Mouse (Mus musculus) small intestine, adult 2 months (tissue): Measurements from ENCODE around the gene Rpl18a. TPM values are rescaled to one million over a fixed set of nuclear protein-coding genes. Genes with fewer than 3 reads are reported as not detected.
A peak's percentile ranks its signal among the peaks of the same experiment; 100 is the strongest.

Source experiments
- H3K27ac ChIP-seq: fragments of 200-500 bp; 2 replicates; pipeline ENCODE4 v1.5.1; 2012; ENCODE audit warnings: low read depth, low read length, control low read depth, inconsistent platforms; ENCODE audit not compliant: insufficient read depth
- H3K27me3 ChIP-seq: fragments of 200-500 bp; 2 replicates; pipeline ENCODE4 v1.6.1; 2012; ENCODE audit warnings: mild to moderate bottlenecking, moderate library complexity, low read length, inconsistent platforms; ENCODE audit not compliant: control insufficient read depth, insufficient read depth
- H3K36me3 ChIP-seq: fragments of 200-500 bp; 2 replicates; pipeline ENCODE4 v1.6.1; 2012; ENCODE audit warnings: mild to moderate bottlenecking, low read length, control low read depth, inconsistent platforms; ENCODE audit not compliant: control insufficient read depth, insufficient read depth
- H3K4me1 ChIP-seq: fragments of 200-500 bp; 2 replicates; pipeline ENCODE4 v1.6.1; 2012; ENCODE audit warnings: low read length, inconsistent platforms, mixed read lengths; ENCODE audit not compliant: control insufficient read depth, insufficient read depth, insufficient read length
- H3K4me3 ChIP-seq: fragments of 200-500 bp; 2 replicates; pipeline ENCODE4 v1.5.1; 2012; ENCODE audit warnings: low read depth, mild to moderate bottlenecking, control low read depth, inconsistent platforms, low read length, moderate library complexity
- CTCF ChIP-seq: fragments of 200-500 bp; IDR thresholded peaks from 2 replicates; pipeline ENCODE4 v1.5.1; 2012; ENCODE audit warnings: low read depth, mild to moderate bottlenecking, control low read depth, inconsistent platforms, low read length, moderate library complexity, mixed read lengths; ENCODE audit not compliant: insufficient replicate concordance, insufficient read length; ENCODE audit errors: extremely low read depth
- POLR2A ChIP-seq: fragments of 200-500 bp; IDR thresholded peaks from 2 replicates; pipeline ENCODE4 v1.6.1; 2012; ENCODE audit warnings: low read depth, mild to moderate bottlenecking, control low read depth, inconsistent platforms, low read length, moderate library complexity
- WGBS: fragments of 180-500 bp; shearing (Covaris S2); methylation state at CpG from one replicate; pipeline ENCODE4 v1.1.7; 2018; 5-methylcytosine and 5-hydroxymethylcytosine counted together
- polyA plus RNA-seq: library from polyadenylated mRNA; depleted of rRNA; stranded (reverse); fragments of >200 nt; gene quantifications from 2 replicates; pipeline ENCODE4 v1.2.3, GENCODE M21; 2012

Gene Rpl18a
- polyA plus RNA-seq, 1 experiment: 5,728 TPM

GRCm38 (mm10) chr8:70903582-70903981, 6.4 kb upstream of the Rpl18a start:
- H3K4me1 ChIP-seq: peaks cover 3% of the 10 kb centered on the region
- TF ChIP-seq CTCF (no peak), POLR2A (no peak)
- no peaks in the 10 kb centered on the region for H3K27me3 ChIP-seq
- H3K4me3 ChIP-seq: no peak overlapping the region
- no peak overlapping the region for H3K27ac ChIP-seq
- no peaks in the 10 kb centered on the region for H3K36me3 ChIP-seq

GRCm38 (mm10) chr8:70903112-70903511, 5.9 kb upstream of the Rpl18a start:
- H3K27ac ChIP-seq: no peak overlapping the region
- TF ChIP-seq POLR2A: no peak
- no peak for TF ChIP-seq CTCF
- no peaks in the 10 kb centered on the region for H3K27me3 ChIP-seq
- no peaks in the 10 kb centered on the region for H3K36me3 ChIP-seq
- WGBS: 45% methylated on average over 4 of the region's 4 CpGs
- H3K4me1 ChIP-seq: peaks cover 3% of the 10 kb centered on the region
- no peak overlapping the region for H3K4me3 ChIP-seq

GRCm38 (mm10) chr8:70902211-70902610, 5.0 kb upstream of the Rpl18a start:
- H3K4me1 ChIP-seq: peaks cover 3% of the 10 kb centered on the region
- no peaks in the 10 kb centered on the region for H3K36me3 ChIP-seq
- no peak overlapping the region for H3K4me3 ChIP-seq
- WGBS: 34% methylated on average over 5 of the region's 5 CpGs
- no peaks in the 10 kb centered on the region for H3K27me3 ChIP-seq
- H3K27ac ChIP-seq: no peak overlapping the region
- TF ChIP-seq POLR2A: no peak
- TF ChIP-seq CTCF: no peak

- Histone ChIP-seq H3K36me3 (0 out of 2 replicates have a peak, but pooled peaks cover under 1% of the 10 kb centered on the region), H3K27me3 (no peaks in the 10 kb centered on the region), H3K4me1 (peaks cover 7% of the 10 kb centered on the region), H3K4me3 (no peak overlapping the region), H3K27ac (no peak overlapping the region)
- TF ChIP-seq POLR2A: no peak
- no peak for TF ChIP-seq CTCF
- 84% methylated on average over 2 of the region's 2 CpGs for WGBS
Measured at GRCm38 (mm10) chr8:70900872-70901387, 3.7 kb upstream of the Rpl18a start.

- Histone ChIP-seq H3K27ac (no peak overlapping the region), H3K36me3 (peaks cover 15% of the 10 kb centered on the region), H3K4me1 (peaks cover 6% of the 10 kb centered on the region), H3K4me3 (no peak overlapping the region), H3K27me3 (no peaks in the 10 kb centered on the region)
- WGBS: 75% methylated on average over 2 of the region's 2 CpGs
- TF ChIP-seq CTCF (no peak), POLR2A (no peak)
Measured at GRCm38 (mm10) chr8:70899226-70899625, 2.0 kb upstream of the Rpl18a start.

GRCm38 (mm10) chr8:70898661-70899198, 1.5 kb upstream of the Rpl18a start:
- TF ChIP-seq POLR2A (no peak), CTCF (no peak)
- Histone ChIP-seq H3K36me3 (peaks cover 17% of the 10 kb centered on the region), H3K27me3 (no peaks in the 10 kb centered on the region), H3K4me1 (peaks cover 6% of the 10 kb centered on the region), H3K4me3 (no peak overlapping the region), H3K27ac (no peak overlapping the region)
- WGBS: 54% methylated on average over 2 of the region's 2 CpGs

- Histone ChIP-seq H3K4me1 (peaks cover 6% of the 10 kb centered on the region), H3K4me3 (peak overlapping the region; percentile 64), H3K27ac (peak overlapping the region; percentile 74), H3K27me3 (peaks cover 3% of the 10 kb centered on the region; the same call in 1 of the 2 replicates), H3K36me3 (peaks cover 17% of the 10 kb centered on the region)
- under 1% methylated on average over 20 of the region's 20 CpGs for WGBS
- TF ChIP-seq CTCF: peak; percentile 97
- TF ChIP-seq POLR2A: no peak
Measured at GRCm38 (mm10) chr8:70897681-70898413, 635 bp upstream of the Rpl18a start.
